Comparison of ENCODE assay signal across 11 mouse cellular contexts in the genomic region with DNA sequence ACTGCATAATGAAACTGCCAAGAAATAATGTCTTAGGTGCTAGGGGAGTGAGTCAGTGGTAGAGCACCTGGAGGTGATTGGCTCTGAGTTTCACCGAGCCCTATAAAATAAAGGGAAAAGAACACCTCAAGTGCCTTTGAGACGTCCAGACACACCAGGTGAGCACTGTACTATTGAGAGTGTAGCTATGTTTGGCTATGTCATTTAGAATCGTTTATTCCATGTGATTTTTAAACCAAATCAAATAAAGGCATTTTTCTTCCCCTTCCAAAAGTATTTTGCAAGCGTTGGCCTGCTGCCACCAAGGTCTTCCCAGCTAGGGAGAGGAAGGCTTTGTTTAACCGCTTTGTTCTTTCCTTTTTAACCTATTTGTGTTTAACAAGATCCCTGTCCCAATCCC. TPM values are rescaled to one million over a fixed set of nuclear protein-coding genes. Genes with fewer than 3 reads are reported as not detected.
DNase-seq lines count a peak whose midpoint lies in the region; ATAC-seq and TF ChIP-seq lines count a peak whose summit lies in the region.
"Had no signal": no experiment of that assay in that cellular context is flagged by ENCODE, and none has a peak within 500 bp of the region (broad histone marks: within the 10 kb centered on the region; RNA-seq: fewer than 3 reads in every experiment).

No protein-coding gene starts in this region.

- H3K79me2 ChIP-seq in heart, adult 2 months (replicated peaks; ENCODE audit: control insufficient read depth, insufficient read depth, low read length) = no peaks in the 10 kb centered on the region

- no peaks in the 10 kb centered on the region for H3K36me3 ChIP-seq in heart, adult 2 months (ENCODE audit: control insufficient read depth, insufficient read depth, low read length)
- H3K36me3 ChIP-seq in intestine, embryonic 15.5 days = no peaks in the 10 kb centered on the region
- H3K36me3 ChIP-seq in midbrain, embryonic 10.5 days = no peaks in the 10 kb centered on the region

- no peak for TF ChIP-seq CTCF in heart, adult 2 months (IDR thresholded peaks at IDR 0.05)

- ATAC-seq in intestine, embryonic 15.5 days = peak; percentile 75

- TF ChIP-seq EP300 in heart, adult 2 months (IDR thresholded peaks at IDR 0.05; ENCODE audit: insufficient read depth, low read depth, low read length) = no peak

- H3K27me3 ChIP-seq in heart, adult 2 months (ENCODE audit: control insufficient read depth, insufficient read depth, low read length) = no peaks in the 10 kb centered on the region
- no peaks in the 10 kb centered on the region for H3K27me3 ChIP-seq in intestine, embryonic 15.5 days (replicated peaks)
- H3K27me3 ChIP-seq in midbrain, embryonic 10.5 days (ENCODE audit: low read depth, poor library complexity, severe bottlenecking) = no peaks in the 10 kb centered on the region
- H3K27me3 ChIP-seq: CH12.LX had no signal

- H3K4me2 ChIP-seq in intestine, embryonic 15.5 days (replicated peaks) = peak overlapping the region; percentile 60

- H3K9ac ChIP-seq in heart, adult 2 months (ENCODE audit: low read depth, low read length) = no peak overlapping the region
- H3K9ac ChIP-seq in intestine, embryonic 15.5 days = no peak overlapping the region; the same call in 1 of the 2 replicates

- peak; percentile 2 to 20 for DNase-seq in heart, adult 2 months
- no peak for DNase-seq in heart, postnatal 25 days (ENCODE audit: low spot score)
- peak; percentile 68 for DNase-seq in adrenal gland, postnatal 25 days
- no peak for DNase-seq in midbrain, embryonic 10.5 days (ENCODE audit: low spot score)
- no peak for DNase-seq in yolk sac, embryonic 10.5 days (ENCODE audit: low spot score)
- DNase-seq in layer of hippocampus, postnatal 25 days (ENCODE audit: extremely low spot score in 1 of 2, low spot score in 1 of 2) = no peak
- DNase-seq in left cerebral cortex, adult 8-10 months (ENCODE audit: low spot score in 2 of 2) = no peak

- TF ChIP-seq POLR2A in heart, adult 2 months (IDR thresholded peaks at IDR 0.05; ENCODE audit: insufficient read depth, low read depth, low read length) = no peak

- H3K4me3 ChIP-seq in heart, adult 2 months = peak overlapping the region; percentile 36
- peak overlapping the region; percentile 30 for H3K4me3 ChIP-seq in intestine, embryonic 15.5 days (replicated peaks)
- no peak overlapping the region; the same call in 1 of the 2 replicates for H3K4me3 ChIP-seq in midbrain, embryonic 10.5 days

- H3K27ac ChIP-seq in heart, adult 2 months = no peak overlapping the region
- H3K27ac ChIP-seq in intestine, embryonic 15.5 days = peak overlapping the region; percentile 72
- H3K27ac ChIP-seq in midbrain, embryonic 10.5 days (replicated peaks) = peak overlapping the region; percentile 71; the same call in 1 of the 2 replicates

- WGBS in heart, adult 2 months = 54% methylated on average over 5 of the region's 5 CpGs
- 33% methylated on average over 5 of the region's 5 CpGs for WGBS in intestine, embryonic 15.5 days
- 60% methylated on average over 5 of the region's 5 CpGs for WGBS in midbrain, embryonic 10.5 days

- intact Hi-C loops in heart, adult 2 months (cut with DNase I) = no loop called here
- intact Hi-C loops in heart, postnatal 25 days (cut with DNase I) = no loop called here

- H3K4me1 ChIP-seq in heart, adult 2 months (ENCODE audit: control insufficient read depth, insufficient read depth, low read length) = no peaks in the 10 kb centered on the region; the same call in 1 of the 2 replicates
- H3K4me1 ChIP-seq in intestine, embryonic 15.5 days (replicated peaks) = no peaks in the 10 kb centered on the region
- peaks cover 6% of the 10 kb centered on the region; the same call in 1 of the 2 replicates for H3K4me1 ChIP-seq in midbrain, embryonic 10.5 days

- H3K9me3 ChIP-seq in intestine, embryonic 15.5 days = no peaks in the 10 kb centered on the region
- H3K9me3 ChIP-seq in midbrain, embryonic 10.5 days (replicated peaks) = no peaks in the 10 kb centered on the region

RNA-seq across cellular contexts. Expression of a gene that starts 2.0 kb away (rescaled TPM):
- under 1 TPM; 0.27 to 0.60 TPM for total RNA-seq in heart, adult 2 months (2021)
- polyA plus RNA-seq in heart, adult 2 months (2012; rRNA removed) = 0.12 and 0.38 TPM in 2 replicates
- total RNA-seq in heart, postnatal 25 days (2021) = under 1 TPM; 0.36 to 0.64 TPM
- 3.3 and 7.5 TPM in 2 replicates for total RNA-seq in adrenal gland, postnatal 25 days (2021)
- 47.6 and 49.7 TPM in 2 replicates for polyA plus RNA-seq in intestine, embryonic 15.5 days (2015; fragmentation: Nextera tagmentation; extraction: Ambion mirVana)
- polyA plus RNA-seq in midbrain, embryonic 10.5 days (2016; fragmentation: Nextera tagmentation; extraction: Ambion mirVana) = 0.32 and 0.35 TPM in 2 replicates
- total RNA-seq in layer of hippocampus, postnatal 25 days (2021) = under 1 TPM in 1 of 2 experiments, not detected in 1; 0.44 TPM
- total RNA-seq in left cerebral cortex, adult 8-10 months (2022) = under 1 TPM in 3 of 4 experiments, not detected in 1; 0.22 to 0.46 (median 0.38) TPM
- total RNA-seq: CH12.LX; common myeloid progenitor, adult 5-6 weeks had no signal
- polyA plus RNA-seq: neural tube, embryonic 11.5 days had no signal

Comparison
In these comparisons a context has a peak if more than half of its experiments do, and no peak if none do; other contexts are left out.
1. DNase-seq: peak in heart, adult 2 months (2 of 2) and adrenal gland, postnatal 25 days (single experiment); none in heart, postnatal 25 days (single experiment), midbrain, embryonic 10.5 days (single experiment), yolk sac, embryonic 10.5 days (single experiment), layer of hippocampus, postnatal 25 days (0 of 2) and left cerebral cortex, adult 8-10 months (0 of 2).